Mouse (Mus musculus) telencephalon, adult 2 months (tissue): ENCODE data around the gene Gm17268.

Experiments used
- DNase-seq: peaks from one replicate; pipeline ENCODE4 v3.0.0-alpha.2; 2011; ENCODE audit warnings: low read depth, low spot score

Gm17268 gene

DNA sequence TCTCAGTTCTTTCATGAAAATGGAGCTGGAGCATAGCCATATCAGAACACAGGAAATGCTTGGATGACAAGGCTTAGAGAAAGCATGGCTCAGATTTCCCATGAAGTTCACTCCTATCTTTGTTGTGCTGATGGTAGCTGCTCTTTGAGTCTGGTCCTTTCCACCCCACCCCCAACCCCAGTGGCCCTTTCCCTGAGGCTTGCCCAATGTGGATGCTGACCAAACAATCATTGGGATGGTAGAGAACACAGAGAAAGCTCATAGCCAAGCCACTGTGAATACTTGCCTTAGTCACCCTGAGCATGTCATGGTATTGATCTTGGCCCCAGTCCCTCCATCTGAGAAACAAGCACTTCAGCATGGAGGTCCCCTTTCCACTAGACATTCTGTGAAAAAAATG is 6.2 kb downstream of the Gm17268 start:
- no peak for DNase-seq

DNA sequence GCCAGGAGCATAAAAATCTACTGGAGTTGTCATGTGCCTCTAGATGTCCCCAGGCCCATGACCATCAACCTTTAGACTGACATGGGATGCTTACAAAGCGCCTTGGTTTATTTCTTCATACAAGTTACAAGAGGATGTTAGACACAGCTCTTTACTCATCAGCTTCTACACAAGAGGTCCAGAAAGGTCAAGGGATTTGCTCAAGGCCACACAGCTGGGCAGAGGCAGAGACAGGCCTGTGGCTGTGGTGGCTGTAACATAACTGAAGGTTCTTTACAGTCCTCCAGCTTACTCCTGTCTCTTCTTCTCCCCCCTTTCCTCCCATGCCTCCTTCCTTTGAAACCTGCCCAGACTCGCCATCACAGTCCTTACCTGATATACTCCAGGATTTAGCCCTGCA is 8.2 kb downstream of the Gm17268 start:
- DNase-seq: no peak

DNA sequence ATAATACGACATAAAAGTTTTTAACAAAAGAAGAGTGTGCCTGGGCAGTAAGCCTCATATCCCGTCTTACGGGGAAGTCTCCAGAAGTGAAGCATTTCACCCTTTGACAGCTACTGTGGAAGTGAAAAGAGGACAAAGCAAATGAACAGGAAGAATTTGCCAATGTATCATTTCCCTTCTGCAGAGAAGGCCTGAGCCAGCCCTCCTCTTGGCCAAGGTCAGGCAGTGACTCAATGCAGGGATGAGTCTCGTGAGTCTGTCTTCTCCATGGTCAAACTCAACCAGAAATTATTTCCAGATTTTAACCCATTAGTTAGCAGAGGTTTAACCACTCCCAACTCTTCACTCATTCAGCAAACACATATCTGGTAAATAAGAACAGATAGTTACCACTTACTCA is 14.6 kb downstream of the Gm17268 start:
- DNase-seq: no peak

DNA sequence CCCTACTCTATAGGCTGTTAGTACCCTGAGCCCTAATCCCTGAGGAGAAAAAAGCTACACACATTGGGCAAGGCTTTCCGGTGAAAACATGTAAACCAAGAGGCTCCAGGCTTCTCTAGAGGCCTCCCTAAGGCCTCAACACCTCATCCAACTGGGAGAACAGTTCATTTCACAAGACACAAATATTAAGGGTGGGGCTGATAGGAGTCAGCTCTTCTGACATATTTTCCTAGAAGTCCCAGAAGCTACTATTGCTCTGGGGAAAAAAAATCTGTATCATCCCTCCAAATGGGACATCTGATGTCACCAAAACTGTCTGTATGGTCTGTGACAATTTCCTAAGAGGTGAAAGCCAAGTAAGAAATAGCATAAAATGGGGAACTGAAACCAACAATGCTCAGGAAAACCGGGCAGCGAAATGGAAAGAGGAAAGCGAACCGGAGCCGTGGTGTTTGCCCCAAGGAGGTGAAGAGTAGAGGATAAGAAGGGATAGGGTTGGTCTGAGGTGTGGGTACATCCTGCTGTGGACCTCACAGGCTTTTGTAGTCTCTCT is 15.8 kb downstream of the Gm17268 start:
- DNase-seq: no peak

DNA sequence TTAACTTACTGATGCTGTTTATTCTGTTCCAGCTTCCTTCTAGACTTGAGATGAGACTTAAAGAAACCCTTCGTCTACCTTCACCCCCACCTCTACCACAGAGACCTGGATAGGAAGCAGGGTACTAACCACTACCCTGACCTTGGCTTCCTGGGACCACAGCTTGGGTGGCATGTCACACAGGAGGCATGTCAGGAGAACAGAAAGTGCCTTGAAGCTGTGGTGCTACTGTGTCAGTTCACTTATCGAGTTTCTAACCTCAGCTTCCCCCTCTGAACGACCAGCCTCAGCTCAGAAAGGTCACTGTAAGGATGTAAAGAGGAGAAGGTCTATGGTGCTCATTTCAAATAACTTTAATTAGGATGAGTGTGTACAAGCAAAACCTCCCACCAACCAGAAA is 17.0 kb downstream of the Gm17268 start:
- DNase-seq: no peak

DNA sequence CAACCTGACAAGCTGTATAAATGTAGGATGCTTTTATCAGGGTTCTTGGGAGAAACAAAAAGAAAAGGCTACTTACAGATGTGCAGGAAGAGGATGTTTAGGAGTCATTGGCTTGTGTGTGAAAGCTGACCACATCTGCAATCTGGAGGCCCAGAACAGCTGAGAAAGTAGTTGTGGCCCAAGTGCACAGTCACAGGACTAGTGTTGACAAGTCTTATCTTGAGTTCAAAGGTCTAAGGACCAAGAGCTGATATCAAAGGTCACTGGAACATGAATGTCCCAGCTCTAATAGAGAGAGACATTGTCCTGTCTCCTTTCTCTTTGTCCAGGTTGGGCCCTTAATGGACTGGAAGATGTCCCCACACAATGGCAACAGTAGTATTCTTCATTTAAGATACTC is 18.6 kb downstream of the Gm17268 start:
- no peak for DNase-seq

DNA sequence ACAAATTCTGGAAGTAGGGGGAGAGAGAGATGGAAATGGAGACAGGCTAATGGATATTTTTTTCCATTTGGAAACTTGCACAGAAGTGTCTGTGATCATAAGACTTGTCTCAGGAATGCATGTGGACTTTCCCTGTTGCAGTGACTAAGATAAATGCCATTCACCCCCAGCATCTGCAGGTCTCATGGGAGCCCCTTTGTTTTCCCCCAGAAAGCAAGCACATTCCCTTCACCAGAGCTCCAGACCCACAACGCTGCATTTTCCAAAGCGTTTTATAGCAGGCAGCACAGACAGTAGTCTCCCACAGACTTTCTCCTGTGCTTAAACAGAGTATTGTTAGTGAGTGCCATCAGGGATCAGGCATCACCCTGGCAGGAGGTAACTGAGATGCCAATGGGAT is 19.0 kb downstream of the Gm17268 start:
- DNase-seq: no peak

DNA sequence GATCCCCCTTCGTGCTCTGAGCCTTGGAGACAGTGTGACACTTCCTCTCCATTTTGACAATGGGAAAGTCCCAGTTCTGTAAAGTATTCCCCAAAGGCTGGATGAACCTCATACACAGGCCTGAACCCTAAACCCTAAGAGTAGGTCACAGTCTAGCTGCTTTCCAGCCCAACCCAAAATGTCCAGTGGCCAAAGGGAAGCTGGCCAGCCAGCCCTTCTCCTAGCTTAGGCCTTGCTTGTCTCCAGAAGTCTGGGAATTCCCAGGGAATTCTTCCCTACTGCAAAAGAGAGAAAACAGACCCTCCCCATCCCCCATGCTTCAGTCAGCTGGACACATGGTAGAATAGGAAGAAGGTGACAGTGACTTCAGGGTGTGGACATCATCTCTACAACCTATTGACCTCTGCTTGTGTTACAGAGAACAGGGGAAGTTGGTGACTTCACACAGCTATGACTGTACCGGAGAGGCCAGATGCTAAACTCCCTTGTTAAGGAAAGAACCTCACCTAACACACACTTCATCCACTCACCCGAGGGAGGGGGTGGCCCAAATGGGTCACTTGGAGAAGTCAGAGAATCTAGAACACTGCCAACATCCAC is 22.1 kb downstream of the Gm17268 start:
- no peak for DNase-seq

DNA sequence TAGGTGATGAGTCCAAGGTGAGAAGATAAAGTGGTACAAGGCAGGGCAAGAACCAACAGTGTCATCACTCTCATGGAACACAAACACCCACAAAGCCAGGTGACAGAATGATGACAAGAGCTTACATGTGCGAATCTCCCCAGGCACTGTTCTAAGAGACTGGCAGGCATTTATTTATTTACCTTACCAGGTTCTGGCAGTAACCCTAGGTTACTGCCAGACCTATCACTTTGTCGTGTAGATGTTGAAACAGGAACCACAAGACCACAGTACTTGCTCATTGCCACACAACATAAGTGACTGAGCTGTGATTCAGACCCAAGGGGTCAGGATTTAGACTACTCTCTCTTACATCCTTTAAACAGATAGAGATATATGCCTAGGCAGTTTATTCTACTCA is 23.3 kb downstream of the Gm17268 start:
- DNase-seq: no peak

DNA sequence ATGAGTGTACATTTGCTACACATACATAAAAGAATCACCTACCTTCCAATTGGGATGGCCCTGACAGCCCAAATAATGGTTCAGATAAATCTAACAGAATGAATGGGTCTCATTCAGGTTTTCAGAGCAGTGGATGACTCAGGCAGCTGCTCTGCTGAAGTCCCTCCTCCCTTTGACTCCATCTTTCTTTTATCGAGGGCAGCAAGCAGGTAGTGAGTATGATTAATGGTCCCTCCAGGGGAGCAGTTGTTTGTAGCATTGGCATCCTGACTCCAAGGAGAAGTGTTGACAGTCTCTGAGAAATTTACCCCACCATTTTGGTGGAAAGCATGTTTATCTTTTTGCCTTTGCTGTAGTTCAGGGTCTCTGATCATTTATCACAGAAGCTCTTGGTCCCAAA is 24.6 kb downstream of the Gm17268 start:
- DNase-seq: no peak

DNA sequence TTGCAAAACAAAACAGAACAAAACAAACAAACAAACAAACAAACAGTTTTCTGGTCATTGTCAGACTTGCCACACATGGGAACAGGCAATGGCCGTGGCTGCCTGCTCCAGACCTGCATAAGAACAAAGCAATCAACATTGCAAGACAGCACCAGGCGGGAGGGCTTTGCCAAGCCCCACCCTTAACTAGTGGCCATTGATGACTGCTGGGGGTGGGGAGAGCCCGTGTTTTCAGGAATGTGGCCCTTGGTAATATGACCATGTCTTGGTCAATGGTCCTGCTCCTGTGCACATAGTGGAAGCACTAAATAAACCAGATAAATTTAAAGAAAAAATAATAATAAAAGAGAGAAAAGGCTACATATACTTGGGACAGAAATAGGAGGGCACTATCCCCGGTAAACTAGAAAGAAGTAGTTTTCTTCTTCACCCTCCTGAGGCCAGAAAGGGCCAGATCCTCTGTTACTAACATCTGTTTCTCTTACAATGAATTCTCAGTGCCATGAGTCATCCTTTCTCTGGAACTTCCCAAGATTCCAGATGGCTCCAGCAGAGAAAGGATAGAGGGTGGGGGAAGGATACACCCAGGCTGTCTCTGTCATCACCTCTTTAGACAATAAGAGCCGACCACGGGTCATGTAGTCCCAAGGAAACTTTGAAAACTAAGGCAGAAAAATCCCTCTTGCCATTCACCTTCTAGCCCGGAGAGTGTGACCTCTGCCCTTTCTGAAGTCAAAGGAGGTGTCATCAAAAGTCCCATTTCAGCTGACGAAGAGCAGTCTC is 26.8 kb downstream of the Gm17268 start:
- no peak for DNase-seq

DNA sequence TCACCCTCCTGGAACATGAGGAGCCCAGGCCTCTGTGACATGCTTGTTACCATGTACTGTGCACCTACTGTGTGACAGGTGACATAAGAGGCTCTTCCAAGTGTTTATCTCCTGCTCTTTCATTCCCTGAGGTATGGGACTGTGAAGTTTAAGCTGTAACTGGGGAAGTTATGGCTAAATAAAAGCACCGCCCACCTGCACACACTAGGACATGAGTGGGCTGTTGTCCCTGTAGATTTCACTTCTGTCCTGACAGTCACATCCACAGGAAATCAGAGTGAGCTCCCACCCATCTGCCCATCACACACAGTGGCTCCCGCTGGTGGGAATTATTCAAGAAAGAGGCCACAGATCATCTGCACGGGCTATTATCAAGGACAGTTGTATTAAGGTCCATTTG is 28.2 kb downstream of the Gm17268 start:
- no peak for DNase-seq

DNA sequence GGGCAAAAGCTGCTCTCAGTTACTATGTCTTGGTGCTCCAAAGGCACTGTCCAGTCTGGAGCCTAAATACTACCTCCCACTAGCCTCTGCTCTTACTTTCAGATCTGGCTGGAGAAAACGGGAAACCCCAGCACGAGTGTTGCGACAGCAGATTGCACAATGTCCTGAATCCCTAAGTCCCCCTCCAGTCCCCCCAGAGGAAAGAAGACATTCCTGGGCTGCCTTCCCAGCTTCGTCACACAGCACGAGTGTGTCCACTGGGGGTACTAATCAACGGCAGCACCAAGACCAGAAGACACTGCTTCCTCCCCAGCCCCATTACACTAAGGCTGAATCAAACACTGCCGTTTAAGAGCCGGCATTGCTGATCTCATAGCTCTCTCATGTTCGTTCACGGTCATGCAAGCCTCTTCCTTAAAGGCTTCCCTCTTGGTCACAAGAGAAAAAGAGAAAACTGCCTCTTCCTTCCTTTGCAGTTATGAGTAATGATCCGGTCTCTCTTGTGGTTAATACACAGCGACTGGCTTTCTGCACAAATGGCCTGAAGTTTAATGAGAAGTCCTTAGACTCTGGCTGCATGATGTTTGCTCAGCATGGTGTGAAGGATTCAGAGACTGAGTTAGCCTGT is 31.5 kb downstream of the Gm17268 start:
- no peak for DNase-seq

DNA sequence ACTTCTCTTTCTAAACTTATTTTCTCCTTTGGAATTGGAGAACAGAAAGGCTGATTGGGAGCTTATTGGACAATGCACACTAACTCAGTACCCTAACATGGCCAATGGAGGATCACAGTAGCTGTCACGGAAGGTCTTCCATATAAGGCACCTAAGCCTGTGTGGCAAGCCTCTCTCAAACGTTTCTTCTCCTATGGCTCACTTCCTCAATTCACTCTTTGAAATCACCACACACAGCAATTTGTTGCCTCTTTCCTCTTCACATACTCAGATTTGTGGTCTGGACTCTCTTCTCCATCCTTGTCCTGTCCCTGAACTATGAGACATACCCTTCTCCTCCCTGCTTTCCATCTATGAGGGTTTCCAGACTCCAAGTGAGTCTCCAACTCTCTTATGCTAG is 33.6 kb downstream of the Gm17268 start:
- DNase-seq: no peak

DNA sequence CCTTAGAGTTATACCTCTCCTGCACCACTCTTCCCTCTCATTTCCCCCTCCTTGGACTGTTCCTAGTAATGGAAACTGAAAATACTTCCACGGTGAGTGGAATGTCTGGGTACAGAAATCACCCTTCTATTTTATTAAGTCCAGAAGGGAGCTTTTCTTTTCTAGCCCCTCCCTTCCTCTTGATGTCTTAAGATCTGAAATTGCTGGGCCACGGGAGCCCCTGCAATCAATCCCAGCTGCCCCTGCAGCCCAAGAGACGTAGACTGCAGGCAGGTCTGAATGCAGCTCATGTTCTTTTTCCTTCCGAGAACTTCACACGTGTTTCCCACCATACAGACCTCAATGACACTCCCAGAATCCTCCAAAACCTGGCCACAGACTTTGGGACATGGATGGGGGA is 37.8 kb downstream of the Gm17268 start:
- no peak for DNase-seq

DNA sequence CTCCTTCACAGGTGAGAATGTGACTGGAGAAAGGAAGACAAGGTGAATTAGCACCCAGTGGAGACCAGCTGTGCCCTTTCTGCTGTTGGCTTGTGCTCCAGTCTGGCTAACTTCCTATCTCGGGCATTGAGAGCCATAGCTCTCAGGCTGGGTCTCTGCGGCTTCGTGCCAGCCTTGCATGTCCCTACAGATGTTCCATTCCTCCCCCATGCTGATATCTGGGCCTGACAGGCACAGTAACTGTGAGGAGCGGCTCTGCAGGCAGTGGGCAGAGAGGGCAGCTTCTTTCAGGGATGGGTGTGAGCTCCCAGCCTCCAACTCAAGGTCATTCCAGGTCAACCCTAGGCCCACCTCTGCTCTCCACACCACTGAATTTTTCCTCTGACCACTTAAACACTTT is 38.9 kb downstream of the Gm17268 start:
- DNase-seq: no peak

DNA sequence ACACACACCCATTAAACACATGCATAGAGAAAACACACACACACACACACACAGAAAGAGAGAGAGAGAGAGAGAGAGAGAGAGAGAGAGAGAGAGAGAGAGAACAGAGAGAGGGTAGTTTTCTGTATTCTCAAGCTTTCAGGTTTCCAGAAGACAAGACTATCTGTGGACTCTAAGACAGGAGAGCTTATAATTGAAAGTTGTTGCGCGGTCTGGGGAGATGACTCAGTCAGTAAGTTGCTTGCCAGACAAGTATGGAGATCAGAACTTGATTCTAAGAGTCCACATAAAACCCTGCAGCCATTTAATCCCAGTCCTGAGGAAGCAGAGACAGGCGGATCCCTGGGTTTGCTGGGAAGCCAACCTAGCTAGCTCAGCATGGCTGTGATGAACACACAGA is 39.7 kb downstream of the Gm17268 start:
- DNase-seq: no peak

DNA sequence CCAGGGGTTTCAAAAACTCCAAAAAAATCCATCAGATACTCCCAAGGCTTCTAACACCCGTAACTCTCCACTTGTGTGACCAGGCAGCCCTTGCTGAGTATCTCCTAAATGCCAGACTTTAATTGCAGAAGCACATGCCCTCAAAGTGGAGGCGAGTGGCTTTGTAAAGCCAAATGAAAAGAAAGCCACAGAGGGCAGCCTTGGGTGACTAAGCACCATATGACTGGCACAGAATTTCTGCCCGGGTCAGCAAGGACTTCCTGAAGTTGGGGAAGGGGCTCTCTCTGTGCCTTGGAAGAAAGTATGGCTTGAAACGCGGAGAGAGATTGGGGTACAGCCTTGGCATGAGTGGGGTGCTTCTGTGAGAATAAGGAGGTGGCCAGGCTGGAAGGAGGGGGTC is 41.3 kb downstream of the Gm17268 start:
- DNase-seq: no peak

DNA sequence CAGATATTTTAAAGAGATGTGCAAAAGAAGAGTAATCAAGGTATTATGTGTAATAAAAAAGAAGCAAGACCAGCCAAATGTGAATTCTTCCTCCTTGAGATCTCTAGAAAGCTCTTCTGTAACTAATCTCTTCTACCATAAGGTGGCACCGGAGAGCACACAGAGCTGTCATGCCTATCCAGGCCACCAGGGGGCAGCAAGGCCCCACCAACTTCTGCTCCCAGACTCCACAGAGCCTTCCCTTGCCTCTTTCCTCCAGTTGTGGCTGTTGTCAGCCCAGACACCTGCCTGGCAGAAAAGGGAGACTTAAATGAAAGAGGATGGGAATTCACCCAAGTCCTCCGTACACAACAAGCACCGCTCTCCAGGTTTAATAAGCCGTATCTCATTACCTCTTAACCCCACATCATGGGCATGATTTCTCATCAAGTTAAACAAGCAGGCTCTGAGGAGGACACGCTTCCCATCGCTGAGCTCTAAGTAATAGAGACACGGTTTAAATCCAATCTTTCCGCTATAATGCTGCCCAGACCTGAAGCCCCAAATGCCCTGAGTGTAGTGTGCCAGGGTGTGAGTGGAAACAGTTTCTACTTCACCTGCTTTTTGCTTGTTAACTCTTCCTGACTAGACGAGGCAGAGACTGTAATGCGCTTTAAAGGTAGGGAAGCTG is 42.1 kb downstream of the Gm17268 start:
- peak; percentile 42 for DNase-seq

DNA sequence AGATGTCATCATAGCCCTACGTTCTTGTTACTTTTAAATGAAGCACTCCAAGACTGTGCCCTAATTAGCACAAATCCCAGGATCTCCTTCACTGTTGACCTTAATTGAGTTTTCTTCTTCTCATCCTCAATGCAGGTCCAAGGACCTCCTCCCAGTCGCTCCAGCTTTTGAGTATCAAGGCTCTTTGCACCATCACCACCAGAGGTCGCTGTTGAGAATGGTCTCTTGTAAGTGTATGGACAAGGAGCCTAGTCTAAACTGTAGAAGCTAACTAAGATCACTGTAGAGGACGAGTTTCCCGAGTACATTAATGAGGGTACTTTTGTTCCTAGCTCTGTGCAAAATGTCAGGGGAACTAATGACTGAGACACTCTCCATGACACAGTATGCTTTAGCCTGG is 55.2 kb downstream of the Gm17268 start:
- no peak for DNase-seq

DNA sequence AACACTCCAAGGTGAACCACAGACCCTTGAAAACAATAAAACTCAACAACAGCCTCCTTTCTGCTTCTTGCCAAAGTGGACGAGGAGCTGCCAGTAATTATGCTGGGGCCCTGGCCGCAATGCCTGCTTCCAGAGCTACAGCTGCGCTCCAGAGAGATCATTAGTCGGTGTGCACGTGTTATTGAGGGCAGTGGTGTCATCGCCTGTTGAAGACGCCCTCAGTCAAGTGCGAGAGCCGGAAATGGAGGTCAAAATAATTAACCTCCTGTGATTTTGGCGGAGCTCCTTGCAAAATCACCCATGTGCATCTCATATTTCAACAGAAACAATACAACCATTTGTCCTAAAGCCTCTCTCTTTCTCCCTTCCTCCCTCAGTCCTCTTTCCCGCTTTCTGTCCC is 56.2 kb downstream of the Gm17268 start:
- no peak for DNase-seq
